Mouse (Mus musculus) heart, embryonic 11.5 days (tissue): ENCODE results near the gene Arel1. TPM values are rescaled to one million over a fixed set of nuclear protein-coding genes. Genes with fewer than 3 reads are reported as not detected.

ENCODE experiments used
- ATAC-seq: fragments of 200-750 bp; cut with Nextera tagmentation; replicated peaks from 2 replicates; pipeline ENCODE4 v1.8.0; 2017; ENCODE audit warnings: moderate library complexity; ENCODE audit not compliant: insufficient number of reproducible peaks, low FRiP score, low TSS enrichment
- H3K27ac ChIP-seq: fragments of 300-500 bp; sonication (generic); 2 replicates; pipeline ENCODE4 v1.5.1; 2014; ENCODE audit warnings: mild to moderate bottlenecking, low read depth, low read length
- H3K27me3 ChIP-seq: fragments of 300-500 bp; sonication (generic); 2 replicates; pipeline ENCODE4 v1.6.1; 2014; ENCODE audit warnings: mild to moderate bottlenecking, low read length, mixed read lengths; ENCODE audit not compliant: control insufficient read depth, insufficient read depth
- H3K36me3 ChIP-seq: fragments of 300-500 bp; sonication (generic); 2 replicates; pipeline ENCODE4 v1.6.1; 2014; ENCODE audit warnings: mild to moderate bottlenecking, low read length, moderate library complexity, mixed read lengths; ENCODE audit not compliant: control insufficient read depth, insufficient read depth
- H3K4me1 ChIP-seq: fragments of 300-500 bp; sonication (generic); 2 replicates; pipeline ENCODE4 v1.6.1; 2014; ENCODE audit warnings: low read length; ENCODE audit not compliant: control insufficient read depth, insufficient read depth
- H3K4me2 ChIP-seq: fragments of 300-500 bp; sonication (generic); 2 replicates; pipeline ENCODE4 v1.6.1; 2014; ENCODE audit warnings: mild to moderate bottlenecking, moderate library complexity
- H3K4me3 ChIP-seq: fragments of 300-500 bp; sonication (generic); 2 replicates; pipeline ENCODE4 v1.5.1; 2014; ENCODE audit warnings: low read depth, low read length
- H3K9ac ChIP-seq: fragments of 300-500 bp; sonication (generic); 2 replicates; pipeline ENCODE4 v1.6.1; 2014; ENCODE audit warnings: mild to moderate bottlenecking, low read depth, low read length, moderate library complexity
- H3K9me3 ChIP-seq: fragments of 300-500 bp; sonication (generic); replicated peaks from 2 replicates; pipeline ENCODE4 v1.6.1; 2016; ENCODE audit warnings: low read length; ENCODE audit not compliant: control insufficient read depth
- WGBS: fragments of 180-500 bp; shearing (Covaris S2); extraction: QIAGEN DNeasy Blood & Tissue Kit; methylation state at CpG from one replicate; pipeline ENCODE4 v1.1.7; 2014; ENCODE audit not compliant: insufficient replicate concordance; 5-methylcytosine and 5-hydroxymethylcytosine counted together
- polyA plus RNA-seq: library from polyadenylated mRNA; unstranded; fragments of >200 nt; fragmentation: Nextera tagmentation; extraction: Ambion mirVana; gene quantifications from 2 replicates; pipeline ENCODE4 v1.2.1, GENCODE M21; 2014

Arel1 gene
- polyA plus RNA-seq, 1 experiment from 2014 or later, result 13.1 TPM

DNA sequence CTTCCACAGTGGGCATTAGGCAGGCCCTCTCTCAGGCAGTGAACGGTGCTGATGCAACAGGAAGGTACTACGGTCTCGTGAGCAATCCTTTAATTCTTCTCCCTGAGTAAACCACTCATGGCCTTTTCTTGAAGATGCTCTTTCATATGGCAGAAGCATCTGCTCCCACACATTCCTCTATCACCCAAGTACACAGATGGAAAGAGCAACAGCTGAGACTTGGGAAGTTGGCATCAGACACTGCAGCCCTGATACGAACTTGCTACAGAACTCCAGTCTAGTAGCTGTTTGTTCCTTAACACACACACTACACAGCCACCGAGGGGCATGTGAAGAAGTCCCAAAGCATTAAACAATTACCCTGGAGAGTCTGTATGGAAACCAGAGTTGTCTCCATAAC, 46.4 kb downstream of the Arel1 start:
- no peaks in the 10 kb centered on the region for H3K9me3 ChIP-seq
- WGBS, result 92% methylated on average over 5 of the region's 5 CpGs
- no peak overlapping the region for H3K4me2 ChIP-seq
- H3K4me1 ChIP-seq, result no peaks in the 10 kb centered on the region
- no peak overlapping the region for H3K27ac ChIP-seq
- ATAC-seq, result no peak
- no peak overlapping the region for H3K9ac ChIP-seq
- no peaks in the 10 kb centered on the region for H3K27me3 ChIP-seq
- no peak overlapping the region for H3K4me3 ChIP-seq
- H3K36me3 ChIP-seq, result peaks cover 12% of the 10 kb centered on the region

- no peaks in the 10 kb centered on the region for H3K27me3 ChIP-seq
- WGBS, result 82% methylated on average over 8 of the region's 8 CpGs
Measured at GRCm38 (mm10) chr12:84921881-84922419, 48.8 kb downstream of the Arel1 start.

GRCm38 (mm10) chr12:84918809-84919208, 51.9 kb downstream of the Arel1 start:
- no peak overlapping the region for H3K9ac ChIP-seq
- H3K4me3 ChIP-seq, result no peak overlapping the region
- H3K4me2 ChIP-seq, result no peak overlapping the region
- no peak overlapping the region for H3K27ac ChIP-seq
- H3K4me1 ChIP-seq, result no peaks in the 10 kb centered on the region
- H3K27me3 ChIP-seq, result no peaks in the 10 kb centered on the region
- no peaks in the 10 kb centered on the region for H3K9me3 ChIP-seq
- WGBS, result 85% methylated on average over 6 of the region's 6 CpGs
- peaks cover 13% of the 10 kb centered on the region for H3K36me3 ChIP-seq
- no peak for ATAC-seq

More at GRCm38 (mm10) chr12:84921881-84922419, 48.8 kb downstream of the Arel1 start:
- Histone ChIP-seq H3K4me3 (no peak overlapping the region), H3K4me2 (no peak overlapping the region), H3K9ac (no peak overlapping the region), H3K4me1 (no peaks in the 10 kb centered on the region), H3K36me3 (peaks cover 13% of the 10 kb centered on the region), H3K9me3 (no peaks in the 10 kb centered on the region), H3K27ac (no peak overlapping the region)
- no peak for ATAC-seq

GRCm38 (mm10) chr12:84917799-84918198, 52.9 kb downstream of the Arel1 start:
- Histone ChIP-seq H3K4me1 (no peaks in the 10 kb centered on the region), H3K4me3 (no peak overlapping the region), H3K27me3 (no peaks in the 10 kb centered on the region), H3K36me3 (peaks cover 10% of the 10 kb centered on the region; the same call in 1 of the 2 replicates), H3K9ac (no peak overlapping the region), H3K4me2 (no peak overlapping the region), H3K27ac (no peak overlapping the region), H3K9me3 (no peaks in the 10 kb centered on the region)
- ATAC-seq, result no peak
- WGBS, result 64% methylated on average over 3 of the region's 3 CpGs

GRCm38 (mm10) chr12:84914959-84915358, 55.7 kb downstream of the Arel1 start:
- Histone ChIP-seq H3K27me3 (no peaks in the 10 kb centered on the region), H3K27ac (no peak overlapping the region), H3K9ac (no peak overlapping the region), H3K4me2 (no peak overlapping the region), H3K4me3 (no peak overlapping the region), H3K36me3 (peaks cover 9% of the 10 kb centered on the region; the same call in 1 of the 2 replicates), H3K9me3 (no peaks in the 10 kb centered on the region), H3K4me1 (no peaks in the 10 kb centered on the region)
- no peak for ATAC-seq
- 92% methylated on average over 5 of the region's 5 CpGs for WGBS

DNA sequence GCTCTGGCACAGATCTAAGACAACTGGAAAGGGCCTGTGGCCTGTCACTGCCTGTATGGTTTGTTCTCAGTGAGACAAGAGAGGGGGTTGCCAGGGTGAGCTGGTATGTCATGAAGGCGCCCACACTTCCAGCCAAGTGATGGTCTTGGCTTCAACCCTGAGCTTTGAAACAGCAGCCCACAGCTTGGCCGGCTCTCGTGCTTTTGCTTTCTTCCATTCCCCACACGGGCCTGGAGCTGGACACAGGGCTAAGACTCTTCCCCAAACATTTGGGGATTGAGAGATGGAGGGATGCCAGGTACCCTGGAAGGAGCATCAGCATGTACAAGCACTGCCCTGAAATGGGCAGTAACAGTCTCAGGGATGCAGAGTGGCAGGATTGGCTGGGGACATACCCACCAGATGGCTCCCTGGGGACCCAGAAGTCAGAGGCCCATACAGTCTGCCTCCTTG, 58.0 kb downstream of the Arel1 start:
- Histone ChIP-seq H3K9me3 (no peaks in the 10 kb centered on the region), H3K4me2 (no peak overlapping the region), H3K36me3 (0 out of 2 replicates have a peak, but pooled peaks cover 3% of the 10 kb centered on the region), H3K27me3 (no peaks in the 10 kb centered on the region), H3K4me3 (no peak overlapping the region), H3K27ac (no peak overlapping the region), H3K9ac (0 out of 2 replicates have a peak overlapping the region, but pooled peaks have one; percentile 40), H3K4me1 (peaks cover 2% of the 10 kb centered on the region)
- WGBS, result 86% methylated on average over 4 of the region's 4 CpGs
- no peak for ATAC-seq

DNA sequence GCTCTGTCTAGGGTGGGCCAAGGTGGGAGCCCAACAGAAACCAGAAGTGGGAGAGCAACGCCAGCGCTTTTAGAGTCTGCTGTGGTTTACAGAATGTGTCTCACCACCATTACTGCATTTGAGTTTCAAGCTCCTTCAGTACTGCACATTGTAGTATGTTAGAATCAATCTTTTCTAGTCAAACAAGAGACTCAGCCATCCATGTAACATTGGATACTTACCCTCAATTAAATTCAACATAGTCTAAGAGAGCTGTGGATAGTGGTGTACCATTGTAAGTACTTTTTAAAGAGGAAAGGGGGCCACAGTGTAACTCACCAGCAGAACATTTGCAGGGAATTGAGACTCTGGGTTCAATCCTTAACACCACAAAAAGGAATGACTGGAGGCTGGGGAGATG, 59.1 kb downstream of the Arel1 start:
- 95% methylated on average over 2 of the region's 2 CpGs for WGBS
- H3K36me3 ChIP-seq, result no peaks in the 10 kb centered on the region
- H3K27me3 ChIP-seq, result no peaks in the 10 kb centered on the region
- H3K4me1 ChIP-seq, result peaks cover 6% of the 10 kb centered on the region
- no peak for ATAC-seq
- no peak overlapping the region for H3K4me3 ChIP-seq
- H3K4me2 ChIP-seq, result no peak overlapping the region
- H3K27ac ChIP-seq, result no peak overlapping the region
- no peaks in the 10 kb centered on the region for H3K9me3 ChIP-seq
- no peak overlapping the region for H3K9ac ChIP-seq

DNA sequence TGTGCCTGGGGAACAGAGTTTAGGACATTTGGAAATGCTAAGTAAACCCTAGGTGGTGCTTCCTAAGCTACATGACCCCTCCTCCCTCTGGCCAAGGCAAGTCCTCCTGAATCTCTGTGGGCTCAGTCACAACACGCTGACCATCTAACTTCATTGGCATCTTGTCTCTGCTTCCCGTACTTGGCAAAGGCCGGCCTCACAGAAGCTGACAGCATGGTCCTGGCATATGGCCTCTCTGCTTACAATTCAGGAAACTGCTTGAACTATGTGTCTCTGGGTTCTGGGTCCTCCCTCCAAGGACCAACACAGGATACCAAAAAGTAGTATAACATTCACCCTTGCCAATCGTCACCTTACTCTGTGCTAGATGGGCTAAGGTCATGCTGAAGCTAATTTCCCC, 60.6 kb downstream of the Arel1 start:
- H3K9me3 ChIP-seq, result no peaks in the 10 kb centered on the region
- no peak for ATAC-seq
- H3K4me2 ChIP-seq, result no peak overlapping the region
- no peaks in the 10 kb centered on the region for H3K36me3 ChIP-seq
- no peak overlapping the region for H3K27ac ChIP-seq
- no peak overlapping the region for H3K4me3 ChIP-seq
- H3K4me1 ChIP-seq, result peaks cover 6% of the 10 kb centered on the region
- WGBS, result 91% methylated on average over 4 of the region's 4 CpGs
- H3K27me3 ChIP-seq, result no peaks in the 10 kb centered on the region
- H3K9ac ChIP-seq, result no peak overlapping the region
